Comparison of ENCODE assay signal across 22 mouse cellular contexts in genomic region chr6:122708826-122709225, GRCm38 (mm10). TPM values are rescaled to one million over a fixed set of nuclear protein-coding genes. Genes with fewer than 3 reads are reported as not detected.
DNase-seq lines count a peak whose midpoint lies in the region; ATAC-seq and TF ChIP-seq lines count a peak whose summit lies in the region.
"Had no signal": no experiment of that assay in that cellular context is flagged by ENCODE, and none has a peak within 500 bp of the region (broad histone marks: within the 10 kb centered on the region; RNA-seq: fewer than 3 reads in every experiment).

No protein-coding gene starts in this region.

- no peaks in the 10 kb centered on the region; the same call in 1 of the 2 replicates for H3K27me3 ChIP-seq in kidney, postnatal 0 days (ENCODE audit: insufficient read depth, low read length)
- no peaks in the 10 kb centered on the region for H3K27me3 ChIP-seq in E14TG2a.4 (ENCODE audit: insufficient read depth, low read length)

- H3K9me3 ChIP-seq in kidney, postnatal 0 days (replicated peaks; ENCODE audit: low read length): no peaks in the 10 kb centered on the region
- H3K9me3 ChIP-seq in E14TG2a.4 (ENCODE audit: low read length): no peaks in the 10 kb centered on the region
- H3K9me3 ChIP-seq: G1E; heart, embryonic 10.5 days; hindbrain, embryonic 12.5 days; limb, embryonic 12.5 days; midbrain, embryonic 10.5 days had no signal

- no peak for DNase-seq in kidney, postnatal 0 days (ENCODE audit: low spot score)
- no peak for DNase-seq in kidney, adult 9 months
- DNase-seq in 416B (ENCODE audit: low read depth): peak; percentile 47
- peak; percentile 14 for DNase-seq in brain, adult 2 months (ENCODE audit: low read depth, low spot score)
- no peak for DNase-seq in gastrocnemius, postnatal 25 days
- DNase-seq in natural killer cell, adult 2 months (ENCODE audit: low spot score in 2 of 2): no peak
- DNase-seq in T-cell, adult 2 months (ENCODE audit: low spot score): no peak
- DNase-seq: adrenal gland, postnatal 14 days; cerebellum, adult 8-10 months; heart, postnatal 10 days; kidney, adult 18-20 months; lung, postnatal 10 days; right cerebral cortex, postnatal 4 days; thymus, postnatal 36 days had no signal

- 73% methylated on average over 4 of the region's 4 CpGs for WGBS in kidney, postnatal 0 days

- no peak overlapping the region for H3K9ac ChIP-seq in kidney, postnatal 0 days (ENCODE audit: low read depth, low read length)
- H3K9ac ChIP-seq: hindbrain, embryonic 12.5 days; limb, embryonic 12.5 days; liver, embryonic 14.5 days had no signal

- no peak overlapping the region for H3K4me2 ChIP-seq in kidney, postnatal 0 days (ENCODE audit: low read length)
- H3K4me2 ChIP-seq: hindbrain, embryonic 12.5 days; limb, embryonic 12.5 days had no signal

- H3K4me3 ChIP-seq in kidney, postnatal 0 days (replicated peaks; ENCODE audit: low read depth, low read length): no peak overlapping the region
- H3K4me3 ChIP-seq in E14TG2a.4 (replicated peaks; ENCODE audit: low read length): peak overlapping the region; percentile 87
- H3K4me3 ChIP-seq: heart, embryonic 10.5 days; hindbrain, embryonic 12.5 days; limb, embryonic 12.5 days; midbrain, embryonic 10.5 days had no signal

- H3K27ac ChIP-seq in kidney, postnatal 0 days: no peak overlapping the region
- H3K27ac ChIP-seq: heart, embryonic 10.5 days; hindbrain, embryonic 12.5 days; limb, embryonic 12.5 days; liver, embryonic 14.5 days; midbrain, embryonic 10.5 days had no signal

- no peak for ATAC-seq in kidney, postnatal 0 days (replicated peaks; ENCODE audit: low FRiP score, low read depth)

- no peaks in the 10 kb centered on the region for H3K36me3 ChIP-seq in kidney, postnatal 0 days (ENCODE audit: insufficient read depth, low read length)
- H3K36me3 ChIP-seq in E14TG2a.4 (ENCODE audit: insufficient read depth, low read length): peaks cover 45% of the 10 kb centered on the region
- H3K36me3 ChIP-seq: G1E; heart, embryonic 10.5 days; hindbrain, embryonic 12.5 days; limb, embryonic 12.5 days; midbrain, embryonic 10.5 days had no signal

- 0 out of 2 replicates have a peak, but pooled peaks have one; percentile 12 for TF ChIP-seq CTCF in kidney, postnatal 0 days (IDR thresholded peaks at IDR 0.05; ENCODE audit: low read depth)
- no peak for TF ChIP-seq CTCF in E14TG2a.4 (conservative IDR thresholded peaks at IDR 0.05; ENCODE audit: low read length)

- no peaks in the 10 kb centered on the region for H3K4me1 ChIP-seq in kidney, postnatal 0 days (replicated peaks; ENCODE audit: insufficient read depth, low read length)
- peaks cover 49% of the 10 kb centered on the region for H3K4me1 ChIP-seq in E14TG2a.4 (replicated peaks; ENCODE audit: low read depth, low read length)
- H3K4me1 ChIP-seq: heart, embryonic 10.5 days; hindbrain, embryonic 12.5 days; limb, embryonic 12.5 days had no signal

RNA-seq across cellular contexts. Expression of gene Nanog, which starts 1.5 kb away (rescaled TPM):
- polyA plus RNA-seq in kidney, postnatal 0 days (2015; fragmentation: Nextera tagmentation; extraction: Ambion mirVana): not detected in 2 replicates
- total RNA-seq in gastrocnemius, postnatal 25 days (2021): not detected
- total RNA-seq: adrenal gland, postnatal 14 days; gastrocnemius, postnatal 4 days; heart, postnatal 10 days had no signal
- polyA plus RNA-seq: G1E had no signal

Comparison
In these comparisons a context has a peak if more than half of its experiments do, and no peak if none do; other contexts are left out.
1. DNase-seq: peak in 416B (single experiment) and brain, adult 2 months (single experiment); none in kidney, postnatal 0 days (single experiment), kidney, adult 9 months (single experiment), gastrocnemius, postnatal 25 days (single experiment), natural killer cell, adult 2 months (0 of 2) and T-cell, adult 2 months (single experiment).